Mouse (Mus musculus): ENCODE results near the gene Ate1. TPM values are rescaled to one million over a fixed set of nuclear protein-coding genes. Genes with fewer than 3 reads are reported as not detected.

The Ate1 gene
- total RNA-seq, 2 experiments from 2014 or later, result 35.9 to 38.0 TPM

Other genes with a start within 250 kb of the Ate1 start
- 10 to 100 TPM; 38.2 to 55.1 TPM for gene Nsmce4a, start 52.7 kb upstream of the Ate1 start, total RNA-seq (2021)
- 10 to 100 TPM; 32.3 to 33.3 TPM for gene Tacc2, start 57.1 kb upstream of the Ate1 start, total RNA-seq (2021)

Data from adrenal gland, adult 18-20 months (tissue).